Mouse (Mus musculus): ENCODE measurements around the gene Nebl.

- TF ChIP-seq USF1 (IDR thresholded peaks at IDR 0.05; ENCODE audit: low read depth), result no peak
- TF ChIP-seq POLR2AphosphoS2 (IDR thresholded peaks at IDR 0.05; ENCODE audit: insufficient read length, low read depth), result no peak
- no peak for TF ChIP-seq TCF12 (IDR thresholded peaks at IDR 0.05; ENCODE audit: insufficient read depth, poor library complexity, severe bottlenecking)
- no peak for TF ChIP-seq POLR2A (IDR thresholded peaks at IDR 0.05; ENCODE audit: insufficient read length, low read depth)
- TF ChIP-seq MAX (IDR thresholded peaks at IDR 0.05; ENCODE audit: low read depth), result no peak
These were observed 6.9 kb downstream of the Nebl start for GRCm38 (mm10) chr2:17724405-17724804.

Data from myocyte (in vitro differentiated cells).